Mouse (Mus musculus) brain, adult 2 months (tissue): ENCODE measurements at regions not wholly inside any gene's neighbourhood (a gene's known extent, or its start where the extent isn't known, plus 50 kb on each side); places are given as distances from the start of the nearest gene placed in this dataset.

ENCODE experiments used
- DNase-seq: peaks from one replicate; pipeline ENCODE4 v3.0.0; 2011; ENCODE audit warnings: low read depth, low spot score

DNA sequence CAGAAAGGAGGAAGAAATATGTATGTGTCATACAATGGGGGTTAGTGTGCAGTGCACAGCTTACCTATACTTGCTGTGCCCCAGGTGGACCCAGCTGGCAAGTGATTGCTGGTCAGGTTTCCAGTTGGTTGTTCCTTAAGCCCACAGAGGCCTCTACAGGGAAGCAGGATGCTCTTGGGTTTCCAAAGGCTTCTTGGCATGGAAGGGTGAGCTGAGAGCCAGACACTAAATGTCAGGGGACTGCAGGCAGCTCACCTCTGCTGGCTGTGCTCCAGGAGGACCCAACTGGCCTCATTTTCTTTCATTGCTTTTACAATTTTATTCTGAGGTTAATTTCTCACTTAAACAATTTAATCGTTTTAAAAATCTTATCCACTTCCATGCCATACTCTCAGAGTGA is 108.1 kb downstream of the Gm10184 start:
- peak; percentile 96 for DNase-seq

DNA sequence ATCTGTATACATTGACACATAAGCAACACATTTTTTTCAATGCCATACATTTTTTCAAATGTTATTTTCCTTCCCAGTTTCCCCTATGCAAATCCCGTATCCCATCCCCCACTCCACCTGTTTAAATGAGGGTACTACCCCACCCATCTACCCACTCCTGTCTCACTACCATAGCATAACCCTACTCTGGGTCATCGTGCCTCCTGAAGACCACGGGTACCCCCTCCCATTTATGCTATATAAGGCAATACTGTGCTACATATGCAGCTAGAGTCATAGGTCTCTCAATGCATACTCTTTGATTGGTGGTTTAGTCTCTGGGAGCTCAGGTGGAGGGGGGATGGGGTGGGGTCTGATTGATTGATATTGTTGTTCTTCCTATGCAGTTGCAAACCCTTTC is 132.7 kb downstream of the Gm10184 start:
- no peak for DNase-seq

DNA sequence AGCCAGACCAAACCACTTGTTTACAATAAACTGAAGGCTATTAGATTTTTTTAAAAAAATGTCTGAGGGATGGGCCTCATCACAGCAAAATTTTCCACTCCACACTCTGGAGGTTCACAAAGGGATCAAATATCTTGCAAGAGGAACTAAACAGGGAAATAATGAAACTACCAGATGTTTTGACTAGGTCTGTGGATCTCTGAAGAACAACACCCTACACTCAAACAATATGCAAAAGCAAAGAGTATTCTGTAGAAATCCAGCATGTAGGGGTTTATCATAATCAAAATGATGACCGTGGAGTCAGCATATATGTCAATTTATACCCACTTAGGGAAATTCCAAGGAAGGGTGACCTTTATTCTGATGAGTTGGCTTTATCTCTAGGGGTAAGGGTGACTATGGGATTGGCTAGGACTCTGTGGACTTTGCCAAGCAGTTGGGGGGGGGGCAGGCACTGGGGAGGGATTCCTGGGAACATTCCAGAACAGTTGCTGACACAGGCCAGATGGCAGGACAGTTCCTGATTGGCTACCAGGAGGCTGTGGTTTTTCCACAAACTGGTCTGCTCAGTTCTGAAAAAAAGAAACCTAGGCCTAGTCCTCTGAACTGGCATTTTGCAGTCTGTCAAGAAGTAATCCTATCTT is 143.9 kb downstream of the Gm10184 start:
- DNase-seq: peak; percentile 8

GRCm38 (mm10) chr17:89737418-89737817 is 172.8 kb downstream of the Gm10184 start:
- peak; percentile 31 for DNase-seq

- DNase-seq: peak; percentile 41
Measured at GRCm38 (mm10) chr17:89725534-89725933, 184.7 kb downstream of the Gm10184 start.

GRCm38 (mm10) chr17:89681798-89682197 is 228.5 kb downstream of the Gm10184 start:
- no peak for DNase-seq

DNA sequence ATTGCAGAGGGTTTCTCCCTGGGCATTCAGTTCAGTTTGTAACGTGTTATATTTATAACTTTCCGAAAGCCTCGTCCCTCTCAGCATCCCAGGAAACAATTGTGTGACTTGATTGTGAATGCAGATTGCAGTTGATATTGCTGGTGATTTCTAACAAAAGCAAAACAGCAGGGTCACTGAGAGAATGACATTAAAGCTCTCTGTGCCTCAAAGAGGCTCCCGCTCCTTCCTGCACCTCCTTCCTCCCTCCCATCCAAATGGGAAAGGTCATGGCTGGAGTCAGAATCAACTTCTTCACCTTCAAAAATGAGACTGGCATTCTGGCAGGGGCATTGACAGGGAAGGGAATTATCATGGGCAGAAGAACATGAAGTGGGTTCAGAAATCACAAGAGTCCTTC is 251.9 kb downstream of the Gm10184 start:
- DNase-seq: no peak

DNA sequence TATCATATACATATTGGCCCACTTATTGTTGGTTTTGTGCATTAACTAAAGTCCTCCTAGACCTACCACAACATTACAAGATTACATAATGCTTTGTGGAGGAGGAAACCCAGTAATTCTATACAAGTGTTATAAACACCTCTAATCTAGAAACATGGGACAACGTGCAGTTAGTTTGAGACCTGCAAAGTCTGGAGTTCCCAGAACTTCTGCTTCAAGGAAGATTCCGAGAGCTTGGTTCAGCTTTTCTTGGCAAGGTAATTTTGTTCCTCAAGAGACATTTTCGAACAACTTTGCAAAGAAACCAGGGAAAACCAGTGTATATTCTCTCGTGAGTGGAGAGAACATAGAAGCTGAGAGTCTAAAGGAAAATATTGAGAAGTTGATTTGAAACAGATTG is 254.0 kb downstream of the Gm10184 start:
- peak; percentile 60 for DNase-seq

DNA sequence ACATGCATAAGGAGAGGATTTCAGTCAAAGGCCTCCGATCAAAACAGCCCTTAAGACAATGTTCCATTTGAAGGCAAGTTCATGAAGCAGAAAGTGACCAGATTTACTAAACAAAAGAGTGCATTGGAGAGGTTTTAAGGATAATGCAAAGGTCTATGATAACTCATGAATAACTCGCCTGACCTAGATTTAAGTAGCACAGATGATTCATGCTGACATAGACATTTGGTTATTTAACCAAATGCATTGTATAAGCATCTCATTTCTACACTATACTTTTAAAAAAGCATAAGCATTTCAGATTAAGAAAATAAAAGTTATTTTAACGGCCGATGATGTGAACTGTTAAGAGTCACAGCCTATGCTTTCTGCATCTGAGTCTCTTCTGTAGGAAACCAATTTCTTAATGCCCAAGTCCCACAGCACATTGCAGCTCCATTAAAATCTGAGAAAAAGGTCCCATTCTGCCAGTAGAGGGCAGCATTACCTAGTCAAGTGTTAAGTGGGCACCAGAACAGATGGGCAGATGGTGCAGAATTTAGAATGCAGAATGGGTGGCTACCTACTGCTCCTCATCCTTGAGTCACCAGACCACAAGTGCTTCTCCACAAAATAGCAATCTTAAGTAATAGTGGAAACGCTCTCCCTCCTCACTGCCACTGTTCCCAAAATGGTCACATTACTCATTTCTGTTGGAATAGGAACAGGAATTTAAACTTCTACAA is 256.0 kb downstream of the Gm10184 start:
- DNase-seq: peak; percentile 98

GRCm38 (mm10) chr17:89646000-89646399 is 264.2 kb downstream of the Gm10184 start:
- DNase-seq: no peak
